Mouse (Mus musculus): ENCODE results near the gene Eva1c.

The Eva1c gene

DNA sequence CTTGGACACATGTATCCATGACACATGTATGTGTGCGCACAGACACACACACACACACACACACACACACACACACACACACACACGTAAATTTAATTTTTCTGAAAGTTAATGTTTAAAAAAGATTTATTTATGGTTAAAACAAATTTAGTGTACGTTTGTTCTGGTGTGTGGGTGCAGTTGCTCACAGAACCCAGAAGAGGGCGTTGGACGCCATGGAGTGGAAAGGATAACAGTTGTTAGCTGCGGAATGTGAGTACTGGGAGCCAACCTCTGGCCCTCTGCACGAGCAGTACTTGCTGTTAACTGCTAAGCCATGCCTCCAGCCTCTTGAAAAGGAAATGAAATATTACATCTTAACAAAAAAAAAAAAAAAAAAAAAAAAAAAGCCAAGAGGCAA is at the start of gene Eva1c:
Gene Eva1c (plus strand): TSS at position 263 of the 400 bp plus-strand sequence.
- DNase-seq (ENCODE audit: extremely low read depth, low read depth): no peak

- no peak for DNase-seq (ENCODE audit: extremely low read depth, low read depth)
These were observed 46.7 kb upstream of the Eva1c start for GRCm38 (mm10) chr16:90779783-90780182.

- DNase-seq (ENCODE audit: extremely low read depth, low read depth): no peak
These were observed 43.2 kb upstream of the Eva1c start for GRCm38 (mm10) chr16:90783302-90783701.

- DNase-seq (ENCODE audit: extremely low read depth, low read depth): no peak
These were observed 41.3 kb upstream of the Eva1c start for GRCm38 (mm10) chr16:90785257-90785656.

DNA sequence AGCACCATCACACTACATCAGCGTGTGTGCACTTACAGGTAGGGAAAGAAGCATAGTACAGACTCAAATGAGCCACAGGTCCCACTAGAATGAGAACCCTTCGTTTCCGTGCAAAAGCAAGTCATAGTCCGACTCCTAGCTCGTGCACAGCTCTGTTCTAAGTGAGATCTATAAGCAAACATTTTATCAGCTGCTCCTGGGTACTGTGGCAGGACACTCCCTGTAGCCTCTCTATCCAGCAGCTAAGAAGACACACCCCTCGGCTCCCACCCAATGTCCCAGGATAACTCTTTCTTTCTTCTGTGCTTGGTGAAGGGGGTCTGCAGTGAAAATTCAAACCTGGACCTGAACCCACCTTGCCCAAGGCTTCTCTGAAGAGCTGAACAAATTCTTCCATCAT is 37.9 kb upstream of the Eva1c start:
- DNase-seq (ENCODE audit: extremely low read depth, low read depth): no peak

- DNase-seq (ENCODE audit: extremely low read depth, low read depth): no peak
These were observed 35.6 kb upstream of the Eva1c start for GRCm38 (mm10) chr16:90790946-90791345.

GRCm38 (mm10) chr16:90792066-90792465 is 34.5 kb upstream of the Eva1c start:
- no peak for DNase-seq (ENCODE audit: extremely low read depth, low read depth)

- no peak for DNase-seq (ENCODE audit: extremely low read depth, low read depth)
These were observed 34.0 kb upstream of the Eva1c start for GRCm38 (mm10) chr16:90792500-90792899.

- DNase-seq (ENCODE audit: extremely low read depth, low read depth): no peak
These were observed 31.8 kb upstream of the Eva1c start for GRCm38 (mm10) chr16:90794708-90795107.

- no peak for DNase-seq (ENCODE audit: extremely low read depth, low read depth)
These were observed 28.1 kb upstream of the Eva1c start for GRCm38 (mm10) chr16:90798446-90798845.

DNA sequence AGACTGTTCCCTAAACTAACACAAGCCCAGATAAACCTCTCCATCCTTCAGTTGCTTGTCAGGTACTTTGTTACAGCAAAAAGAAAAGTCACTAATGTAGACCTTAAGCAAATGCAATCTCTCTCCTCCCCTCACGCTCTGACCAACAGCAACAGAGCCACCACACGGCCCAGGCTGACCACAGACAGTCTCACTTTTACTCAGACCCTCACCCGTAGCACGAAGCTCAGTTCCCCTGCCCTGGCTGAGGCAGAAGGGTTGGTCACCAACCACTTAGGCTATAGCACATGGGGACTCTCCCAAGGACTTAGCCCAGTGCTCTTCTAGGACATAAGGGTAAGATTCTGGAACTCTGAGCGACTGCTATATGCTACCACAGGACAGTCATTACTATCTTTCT is 27.7 kb upstream of the Eva1c start:
- no peak for DNase-seq (ENCODE audit: extremely low read depth, low read depth)

DNA sequence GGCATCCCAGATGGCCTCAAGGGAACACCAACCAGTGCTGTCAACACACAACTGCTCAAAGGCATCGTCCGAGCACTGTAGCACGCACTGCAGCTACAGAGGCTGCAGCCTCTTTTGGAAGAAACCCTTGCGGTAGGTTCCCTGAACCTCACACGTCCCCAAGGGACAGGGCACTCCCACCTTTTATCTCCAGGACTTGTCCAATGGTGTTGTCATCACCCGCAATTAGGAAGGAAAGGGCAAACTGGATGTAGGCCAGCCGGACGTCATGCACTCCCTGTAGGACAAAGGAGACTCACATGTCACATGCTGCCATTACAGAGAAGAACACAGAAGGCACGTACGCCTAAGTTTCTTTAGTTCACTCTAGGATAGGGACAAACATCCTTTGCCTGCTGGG is 26.7 kb upstream of the Eva1c start:
- DNase-seq (ENCODE audit: extremely low read depth, low read depth): no peak

DNA sequence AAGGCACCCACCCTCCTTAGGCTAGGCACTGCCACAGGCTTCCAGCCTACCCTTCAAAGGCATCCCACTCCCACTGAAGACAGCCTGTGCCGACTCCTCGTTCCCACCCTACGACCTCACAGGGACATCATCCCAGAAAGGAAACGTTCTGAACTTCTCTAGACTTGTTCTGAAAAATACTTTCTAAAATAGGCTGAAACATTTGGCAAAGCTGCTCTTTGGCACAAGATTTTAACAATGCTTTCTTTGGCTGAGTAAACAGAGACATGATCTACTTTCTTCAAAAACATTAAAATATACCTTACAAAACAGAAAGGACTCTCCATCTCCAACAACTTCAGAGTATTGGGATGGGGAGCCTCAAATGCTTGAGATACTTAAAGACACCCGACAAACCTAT is 25.3 kb upstream of the Eva1c start:
- DNase-seq (ENCODE audit: extremely low read depth, low read depth): no peak

GRCm38 (mm10) chr16:90801928-90802327 is 24.6 kb upstream of the Eva1c start:
- DNase-seq (ENCODE audit: extremely low read depth, low read depth): no peak

DNA sequence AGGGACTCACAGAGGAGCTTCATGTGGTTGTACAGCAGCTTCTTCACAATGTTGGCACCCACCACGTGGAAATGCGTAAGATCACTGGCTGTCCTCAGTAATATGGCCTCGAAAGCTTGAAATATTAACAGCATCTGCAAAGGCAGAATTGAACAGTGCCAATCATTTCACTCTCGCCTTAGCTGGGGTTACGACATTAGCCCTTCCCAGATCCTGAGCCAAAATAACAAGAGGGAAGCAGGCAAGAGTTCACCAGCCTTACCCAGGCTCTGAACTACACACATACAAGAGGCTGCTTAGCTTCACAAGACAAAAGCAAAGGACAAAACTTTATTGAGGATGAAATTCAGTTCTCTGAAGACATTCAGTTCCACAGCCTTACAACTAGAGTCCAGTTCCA is 22.1 kb upstream of the Eva1c start:
- DNase-seq (ENCODE audit: extremely low read depth, low read depth): no peak

GRCm38 (mm10) chr16:90809975-90810715 is 16.4 kb upstream of the Eva1c start, which contains the start of gene Urb1:
Gene Urb1 (minus strand): TSS chr16:90810413.
- peak; percentile 58 for DNase-seq (ENCODE audit: extremely low read depth, low read depth)

GRCm38 (mm10) chr16:90810716-90811256 is 15.7 kb upstream of the Eva1c start:
- no peak for DNase-seq (ENCODE audit: extremely low read depth, low read depth)

GRCm38 (mm10) chr16:90812086-90812485 is 14.4 kb upstream of the Eva1c start:
- DNase-seq (ENCODE audit: extremely low read depth, low read depth): no peak

- no peak for DNase-seq (ENCODE audit: extremely low read depth, low read depth)
These were observed 6.2 kb upstream of the Eva1c start for GRCm38 (mm10) chr16:90820326-90820725.

- DNase-seq (ENCODE audit: extremely low read depth, low read depth): no peak
These were observed 5.3 kb upstream of the Eva1c start for GRCm38 (mm10) chr16:90821046-90821697.

DNA sequence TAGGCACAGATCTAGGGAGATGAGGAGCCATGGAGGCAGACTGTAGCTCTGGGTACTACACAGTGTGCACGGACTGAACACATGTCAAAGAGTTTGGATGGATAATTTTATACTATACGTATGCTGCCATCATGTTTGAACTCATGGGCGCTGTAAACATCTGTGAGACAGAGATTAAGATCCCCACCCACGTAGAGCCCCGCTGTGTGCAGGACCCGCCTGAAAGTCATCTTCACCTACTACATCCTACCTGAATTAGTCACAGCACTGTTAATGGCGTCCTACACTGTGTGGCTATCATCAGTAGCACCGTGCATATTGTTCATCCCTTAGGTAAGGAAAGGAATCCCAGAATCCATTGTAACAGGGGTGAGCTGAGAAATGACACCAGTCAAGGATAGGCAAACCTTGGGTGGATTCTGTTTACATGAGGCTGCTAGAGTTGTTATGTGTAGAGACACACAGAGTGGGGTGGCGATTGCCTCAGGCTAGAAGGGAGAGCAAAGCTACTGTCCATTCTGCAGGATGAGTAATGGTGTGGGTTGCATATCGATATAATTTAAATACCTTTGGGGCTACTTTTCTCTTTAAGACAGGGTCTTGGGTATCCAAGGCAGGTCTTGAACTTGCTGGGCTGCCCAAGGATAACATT is 4.1 kb upstream of the Eva1c start:
- no peak for DNase-seq (ENCODE audit: extremely low read depth, low read depth)

DNA sequence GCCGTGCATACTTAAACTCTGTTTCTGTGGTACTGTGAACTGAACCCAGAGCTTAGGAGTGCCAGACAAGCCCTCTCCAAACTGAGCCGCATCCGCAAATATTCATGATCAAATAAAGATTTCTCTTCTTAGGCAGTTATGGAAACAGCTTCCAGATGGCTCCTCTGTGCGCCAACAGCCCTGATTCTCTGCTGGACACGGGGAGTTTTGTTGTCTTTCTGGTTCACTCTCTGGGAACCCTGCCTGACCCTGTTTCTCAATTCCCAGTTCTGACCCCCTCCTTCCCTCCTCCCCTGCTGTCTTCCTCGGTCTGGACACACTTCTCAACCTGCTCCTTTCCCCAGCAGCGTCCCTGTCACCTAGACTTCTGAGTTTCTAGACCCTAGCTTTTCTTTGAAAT is 3.5 kb upstream of the Eva1c start:
- DNase-seq (ENCODE audit: extremely low read depth, low read depth): no peak

All from MEL-GATA-1-ER (cell line).